Mouse (Mus musculus): Measurements from ENCODE around the gene Adamts2. TPM values are rescaled to one million over a fixed set of nuclear protein-coding genes. Genes with fewer than 3 reads are reported as not detected.

The Adamts2 gene
- polyA plus RNA-seq, 1 experiment, result 3.0 TPM

DNA sequence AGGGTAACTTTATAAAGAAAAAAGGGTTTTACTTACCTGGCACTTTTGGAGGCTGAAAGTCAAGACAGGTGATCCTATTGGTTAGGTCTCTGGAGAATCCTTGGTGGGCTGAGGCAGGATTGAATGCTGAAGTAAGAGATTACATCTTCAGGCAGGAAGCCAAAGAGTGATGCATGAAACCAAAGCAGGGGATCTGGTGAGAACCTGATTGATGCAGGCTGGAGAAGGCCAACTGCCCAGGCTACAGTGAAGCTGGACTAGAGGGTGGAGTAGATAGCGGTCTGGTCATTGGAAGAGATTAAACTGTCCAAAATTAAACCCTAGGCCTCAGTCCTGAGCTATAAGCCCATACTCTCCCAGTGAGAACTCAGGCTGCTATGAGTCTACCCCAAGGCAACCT lies 69.0 kb downstream of the Adamts2 start:
- WGBS, result 81% methylated on average over 1 of the region's 1 CpGs

DNA sequence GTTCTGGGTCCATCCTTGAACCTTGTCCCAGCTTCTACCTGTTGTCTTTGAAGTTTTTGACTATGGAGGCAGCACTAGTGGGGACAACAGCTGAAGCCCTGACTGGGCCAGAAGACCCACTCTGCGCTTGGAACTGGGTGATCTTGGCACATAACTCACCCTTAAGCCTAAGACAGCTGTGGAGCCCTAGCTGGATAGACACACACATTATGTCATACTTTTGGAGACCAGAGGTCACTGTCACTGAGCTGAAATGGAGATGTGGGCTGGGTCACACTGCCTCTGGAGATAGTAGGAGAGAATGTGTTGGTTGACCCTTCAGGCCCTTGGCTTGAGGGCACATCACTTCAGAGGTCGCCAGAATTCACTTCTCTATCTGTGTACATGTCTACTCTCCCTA lies 69.5 kb downstream of the Adamts2 start:
- WGBS, result 66% methylated on average over 2 of the region's 2 CpGs
- no peaks in the 10 kb centered on the region for H3K4me1 ChIP-seq (ENCODE audit: control insufficient read depth, insufficient read depth, low read length)
- TF ChIP-seq CTCF (IDR thresholded peaks at IDR 0.05; ENCODE audit: control insufficient read depth, insufficient read depth, low read length) (no peak), POLR2A (IDR thresholded peaks at IDR 0.05; ENCODE audit: borderline replicate concordance, control insufficient read depth, low read depth, low read length) (no peak)
- no peak overlapping the region for H3K27ac ChIP-seq (ENCODE audit: control insufficient read depth, insufficient read depth, low read depth, low read length, poor library complexity)
- H3K4me3 ChIP-seq (replicated peaks; ENCODE audit: control insufficient read depth, low read depth, low read length), result no peak overlapping the region

More for the DNA sequence above, 69.0 kb downstream of the Adamts2 start:
- no peak overlapping the region for H3K4me3 ChIP-seq (replicated peaks; ENCODE audit: control insufficient read depth, low read depth, low read length)
- H3K4me1 ChIP-seq (ENCODE audit: control insufficient read depth, insufficient read depth, low read length), result no peaks in the 10 kb centered on the region
- H3K27ac ChIP-seq (ENCODE audit: control insufficient read depth, insufficient read depth, low read depth, low read length, poor library complexity), result no peak overlapping the region
- no peak for TF ChIP-seq POLR2A (IDR thresholded peaks at IDR 0.05; ENCODE audit: borderline replicate concordance, control insufficient read depth, low read depth, low read length)
- no peak for TF ChIP-seq CTCF (IDR thresholded peaks at IDR 0.05; ENCODE audit: control insufficient read depth, insufficient read depth, low read length)

DNA sequence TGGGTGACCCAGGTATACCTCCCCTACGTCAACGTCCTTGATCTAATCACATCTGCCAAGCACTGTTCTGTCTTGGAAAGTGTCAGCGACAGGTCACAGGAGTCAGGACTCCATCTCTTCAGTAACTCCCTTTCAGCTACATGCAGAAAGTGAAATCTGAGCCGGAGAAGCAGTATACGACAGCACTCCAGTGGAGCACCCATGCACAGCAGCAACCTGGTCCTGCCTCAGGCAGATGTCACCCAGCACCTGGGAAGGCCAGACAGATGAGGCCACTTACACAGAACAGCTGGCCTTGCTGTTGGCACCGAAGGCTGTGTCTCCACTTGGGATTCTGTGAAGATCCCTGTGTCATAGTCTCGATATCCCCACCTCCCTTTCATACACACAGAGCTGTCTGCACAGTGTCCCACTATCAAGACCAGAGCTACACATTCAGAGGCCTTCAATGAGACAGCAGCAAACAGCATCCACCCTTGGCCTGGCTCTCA lies 70.0 kb downstream of the Adamts2 start:
- TF ChIP-seq CTCF (IDR thresholded peaks at IDR 0.05; ENCODE audit: control insufficient read depth, insufficient read depth, low read length), result no peak
- no peak for TF ChIP-seq POLR2A (IDR thresholded peaks at IDR 0.05; ENCODE audit: borderline replicate concordance, control insufficient read depth, low read depth, low read length)
- H3K4me3 ChIP-seq (replicated peaks; ENCODE audit: control insufficient read depth, low read depth, low read length), result no peak overlapping the region
- H3K27ac ChIP-seq (ENCODE audit: control insufficient read depth, insufficient read depth, low read depth, low read length, poor library complexity), result no peak overlapping the region
- no peaks in the 10 kb centered on the region for H3K4me1 ChIP-seq (ENCODE audit: control insufficient read depth, insufficient read depth, low read length)
- WGBS, result 80% methylated on average over 7 of the region's 7 CpGs

DNA sequence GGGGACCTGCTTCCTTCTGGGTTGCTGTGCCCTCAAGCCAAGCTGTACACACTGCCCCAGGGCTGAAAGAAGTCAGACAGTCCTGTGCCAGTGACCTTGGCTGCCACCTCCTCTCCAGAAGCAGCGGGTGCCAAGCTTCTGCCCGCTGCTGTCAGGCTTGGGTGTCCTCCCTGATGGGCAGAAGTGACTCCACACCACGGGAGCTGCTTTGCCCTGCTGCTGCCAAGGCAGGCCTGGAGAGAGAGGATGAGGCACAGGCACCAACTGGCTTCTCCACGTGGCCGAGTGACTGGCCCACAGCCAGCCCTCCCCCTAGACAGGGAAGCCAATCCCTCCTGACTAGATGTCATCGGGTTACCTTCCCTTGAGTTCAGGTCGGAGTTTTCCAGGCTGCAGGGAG lies 71.0 kb downstream of the Adamts2 start:
- Histone ChIP-seq H3K4me3 (replicated peaks; ENCODE audit: control insufficient read depth, low read depth, low read length) (no peak overlapping the region), H3K27ac (ENCODE audit: control insufficient read depth, insufficient read depth, low read depth, low read length, poor library complexity) (no peak overlapping the region), H3K4me1 (ENCODE audit: control insufficient read depth, insufficient read depth, low read length) (no peaks in the 10 kb centered on the region)
- no peak for TF ChIP-seq CTCF (IDR thresholded peaks at IDR 0.05; ENCODE audit: control insufficient read depth, insufficient read depth, low read length)
- no peak for TF ChIP-seq POLR2A (IDR thresholded peaks at IDR 0.05; ENCODE audit: borderline replicate concordance, control insufficient read depth, low read depth, low read length)
- WGBS, result 52% methylated on average over 7 of the region's 7 CpGs

DNA sequence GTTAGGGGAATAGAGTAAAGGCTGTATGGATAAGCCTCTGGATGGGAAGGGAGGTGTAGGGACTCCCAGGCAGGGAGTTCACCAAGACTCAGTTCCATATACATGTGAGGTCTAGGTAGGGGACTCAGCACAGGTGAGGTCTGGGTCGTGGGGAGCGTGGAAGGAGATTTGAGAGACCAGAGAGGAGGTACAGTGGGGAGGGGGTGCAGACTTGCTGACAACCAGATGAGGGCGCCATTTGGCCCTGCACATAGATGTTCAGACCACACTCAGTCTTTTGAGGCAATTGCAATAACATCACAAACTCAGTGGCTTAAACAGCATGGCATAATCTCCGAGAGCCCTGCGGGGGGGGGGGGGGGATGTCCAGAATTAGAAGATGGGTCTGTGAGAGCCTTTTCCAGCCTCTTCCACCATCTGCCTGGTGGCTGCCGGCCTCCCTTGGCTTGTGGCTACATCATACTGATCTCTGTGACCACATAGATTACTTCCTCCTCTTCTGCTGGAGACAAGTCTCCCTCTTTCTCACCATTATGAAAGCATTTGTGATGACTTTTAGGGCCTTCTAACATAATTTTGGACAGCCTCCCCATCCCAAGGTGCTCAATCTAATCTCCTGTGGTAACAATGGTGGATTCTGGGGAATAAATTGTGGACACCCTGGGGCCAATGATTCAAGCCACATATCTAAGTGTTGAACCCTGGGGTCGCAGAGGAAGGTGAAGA lies 71.8 kb downstream of the Adamts2 start:
- WGBS, result 40% methylated on average over 7 of the region's 7 CpGs
- TF ChIP-seq POLR2A (IDR thresholded peaks at IDR 0.05; ENCODE audit: borderline replicate concordance, control insufficient read depth, low read depth, low read length), result no peak
- H3K4me3 ChIP-seq (replicated peaks; ENCODE audit: control insufficient read depth, low read depth, low read length), result no peak overlapping the region
- H3K27ac ChIP-seq (ENCODE audit: control insufficient read depth, insufficient read depth, low read depth, low read length, poor library complexity), result no peak overlapping the region
- H3K4me1 ChIP-seq (ENCODE audit: control insufficient read depth, insufficient read depth, low read length), result no peaks in the 10 kb centered on the region

DNA sequence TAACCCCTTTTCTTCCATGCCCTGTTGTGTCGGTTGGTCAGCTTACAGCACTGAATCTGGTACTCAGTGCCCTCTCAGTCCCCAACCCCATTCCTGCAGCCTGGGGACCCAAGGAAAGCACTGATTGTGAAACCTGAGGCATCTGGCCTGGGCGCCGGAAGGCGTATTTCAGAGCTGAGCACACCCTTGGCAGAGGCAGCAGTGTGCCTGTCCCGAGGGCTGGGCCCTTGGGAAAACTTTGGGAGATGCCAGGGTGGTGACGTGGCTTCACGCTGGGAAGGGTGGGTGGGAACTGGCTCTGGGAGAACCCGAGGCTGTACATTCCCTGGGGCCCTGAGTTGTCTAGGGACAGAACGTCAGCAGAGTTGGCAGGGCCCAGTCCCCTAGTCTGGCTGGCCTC lies 72.5 kb downstream of the Adamts2 start:
- no peak for TF ChIP-seq CTCF (IDR thresholded peaks at IDR 0.05; ENCODE audit: control insufficient read depth, insufficient read depth, low read length)
- TF ChIP-seq POLR2A (IDR thresholded peaks at IDR 0.05; ENCODE audit: borderline replicate concordance, control insufficient read depth, low read depth, low read length), result no peak
- 77% methylated on average over 9 of the region's 9 CpGs for WGBS
- no peak overlapping the region for H3K4me3 ChIP-seq (replicated peaks; ENCODE audit: control insufficient read depth, low read depth, low read length)
- H3K27ac ChIP-seq (ENCODE audit: control insufficient read depth, insufficient read depth, low read depth, low read length, poor library complexity), result no peak overlapping the region
- H3K4me1 ChIP-seq (ENCODE audit: control insufficient read depth, insufficient read depth, low read length), result no peaks in the 10 kb centered on the region

DNA sequence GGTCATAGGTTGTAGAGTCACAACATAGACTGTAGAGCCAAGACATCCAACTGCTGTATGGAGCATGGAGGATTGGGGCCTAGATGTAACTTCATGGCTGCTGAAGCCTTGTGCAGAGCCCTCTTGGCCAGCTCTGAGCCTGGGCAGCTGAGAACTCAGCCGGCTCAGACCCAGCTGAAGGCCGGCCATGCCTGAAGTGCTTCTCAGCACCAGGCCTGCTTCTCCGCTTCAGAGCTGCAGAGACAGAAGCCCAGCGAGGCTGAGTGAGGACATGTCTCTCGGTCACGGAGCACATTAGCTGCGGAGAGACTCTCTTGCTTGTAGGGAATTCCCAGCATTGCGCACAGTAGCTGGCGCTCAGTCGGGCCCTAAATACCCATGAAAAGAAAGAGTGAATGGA lies 76.8 kb downstream of the Adamts2 start:
- no peak for TF ChIP-seq CTCF (IDR thresholded peaks at IDR 0.05; ENCODE audit: control insufficient read depth, insufficient read depth, low read length)
- Histone ChIP-seq H3K27ac (ENCODE audit: control insufficient read depth, insufficient read depth, low read depth, low read length, poor library complexity) (no peak overlapping the region), H3K4me3 (replicated peaks; ENCODE audit: control insufficient read depth, low read depth, low read length) (no peak overlapping the region), H3K4me1 (ENCODE audit: control insufficient read depth, insufficient read depth, low read length) (no peaks in the 10 kb centered on the region)
- 92% methylated on average over 10 of the region's 10 CpGs for whole genome bisulfite sequencing

DNA sequence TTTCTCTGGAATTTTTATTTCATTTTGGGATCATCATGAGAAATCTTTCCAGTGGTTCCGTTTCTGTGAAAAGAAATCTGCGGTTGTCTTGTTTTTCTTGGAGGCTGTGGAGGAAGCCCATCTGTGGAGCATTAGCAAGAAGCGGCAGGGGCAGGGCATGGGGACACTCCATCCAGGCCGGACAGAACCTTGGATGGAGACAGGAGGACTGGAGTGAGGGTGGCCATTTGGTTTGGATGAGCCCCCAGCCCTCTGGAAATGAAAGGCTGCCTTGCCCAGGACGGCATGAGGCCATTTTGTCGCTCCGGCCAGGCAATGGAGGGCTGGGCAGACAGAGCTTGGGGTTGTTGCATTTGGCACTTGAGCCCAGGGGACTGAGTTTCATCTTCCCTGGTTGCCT lies 80.1 kb downstream of the Adamts2 start:
- TF ChIP-seq POLR2A (IDR thresholded peaks at IDR 0.05; ENCODE audit: borderline replicate concordance, control insufficient read depth, low read depth, low read length), result no peak
- no peak for TF ChIP-seq CTCF (IDR thresholded peaks at IDR 0.05; ENCODE audit: control insufficient read depth, insufficient read depth, low read length)

DNA sequence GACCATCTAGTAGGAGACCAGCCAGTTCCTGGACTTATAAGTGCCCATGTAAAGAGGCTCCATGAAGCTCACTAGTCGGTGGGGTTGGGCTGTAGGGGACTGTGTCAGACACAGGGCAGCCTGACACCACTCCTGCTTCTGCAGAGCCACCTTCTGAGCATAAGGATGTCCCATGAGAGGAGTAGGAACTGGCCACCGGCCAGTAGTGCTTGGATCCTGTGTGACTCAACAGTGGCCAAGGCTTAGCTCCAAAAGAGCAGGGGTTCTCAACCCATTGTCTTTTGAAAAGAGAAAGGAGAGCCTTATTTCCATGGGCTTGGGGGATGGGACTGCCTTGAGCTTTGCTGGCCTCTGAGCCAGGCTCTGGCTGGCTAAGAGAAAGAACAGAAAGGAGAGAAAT lies 81.9 kb downstream of the Adamts2 start:
- Histone ChIP-seq H3K4me1 (ENCODE audit: control insufficient read depth, insufficient read depth, low read length) (no peaks in the 10 kb centered on the region), H3K27ac (ENCODE audit: control insufficient read depth, insufficient read depth, low read depth, low read length, poor library complexity) (no peak overlapping the region; the same call in 1 of the 2 replicates), H3K4me3 (replicated peaks; ENCODE audit: control insufficient read depth, low read depth, low read length) (no peak overlapping the region)
- TF ChIP-seq CTCF (IDR thresholded peaks at IDR 0.05; ENCODE audit: control insufficient read depth, insufficient read depth, low read length), result no peak
- no peak for TF ChIP-seq POLR2A (IDR thresholded peaks at IDR 0.05; ENCODE audit: borderline replicate concordance, control insufficient read depth, low read depth, low read length)
- 56% methylated on average over 2 of the region's 2 CpGs for WGBS

More for the DNA sequence above, 80.1 kb downstream of the Adamts2 start:
- WGBS, result 76% methylated on average over 7 of the region's 7 CpGs
- Histone ChIP-seq H3K4me1 (ENCODE audit: control insufficient read depth, insufficient read depth, low read length) (no peaks in the 10 kb centered on the region), H3K4me3 (replicated peaks; ENCODE audit: control insufficient read depth, low read depth, low read length) (no peak overlapping the region), H3K27ac (ENCODE audit: control insufficient read depth, insufficient read depth, low read depth, low read length, poor library complexity) (no peak overlapping the region)

Data from bone marrow, adult 2 months (tissue).